Mouse (Mus musculus): ENCODE results near the gene Anapc10.
"Not testable (repeated sequence)": the region's sequence is repeated elsewhere in the genome, so short reads cannot be mapped to it uniquely, and the experiment has no call there.

Gene Anapc10

DNA sequence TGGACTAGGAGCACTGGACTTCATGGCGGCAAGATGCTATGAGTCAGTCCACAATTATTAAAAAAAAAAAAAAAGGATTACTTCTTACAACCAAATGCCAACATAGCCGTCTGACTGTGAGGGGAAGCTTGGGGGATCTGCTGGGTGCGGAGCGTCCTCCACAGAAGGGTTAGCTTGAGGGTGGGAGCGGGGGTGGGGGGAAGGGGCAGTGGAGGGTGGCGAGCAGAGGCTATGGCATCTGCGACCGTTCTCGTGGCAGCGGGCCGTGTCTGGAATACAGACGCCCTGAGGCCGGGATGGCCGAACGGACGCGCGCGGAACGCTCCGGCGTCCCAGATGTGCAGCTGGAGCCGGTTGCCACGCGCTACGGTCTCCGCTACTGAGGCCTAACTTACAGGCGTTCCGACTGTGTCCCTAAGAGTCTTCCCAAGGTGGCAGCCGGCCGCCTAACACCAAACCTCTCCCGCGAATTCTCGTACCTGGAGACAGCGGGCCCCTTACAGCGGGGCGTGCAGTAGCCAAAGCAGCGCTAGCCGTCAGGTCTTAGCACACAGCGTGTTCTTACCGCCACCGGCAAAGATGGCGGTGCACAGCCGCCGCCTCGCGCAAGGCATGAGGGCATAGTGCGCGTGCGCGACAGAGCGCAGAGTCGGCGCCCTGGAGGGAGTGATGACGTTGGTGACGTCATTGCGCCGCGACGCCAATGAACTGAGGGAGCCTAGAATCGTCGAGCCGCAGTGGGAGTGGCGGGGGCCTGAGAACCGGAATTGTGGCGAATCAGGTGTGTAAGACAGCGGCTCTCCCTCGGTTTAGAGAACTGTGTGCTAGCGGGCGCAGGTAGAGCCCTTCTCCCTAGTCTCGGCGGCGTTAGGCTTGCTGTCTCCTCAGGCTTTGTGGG, at the start of gene Anapc10, which contains the start of gene Abce1:
Gene Anapc10, plus strand, starts transcription at position 757 of the 898 bp plus-strand sequence.
Gene Abce1, minus strand, starts transcription at position 677 of the 898 bp plus-strand sequence.
- peak; percentile 100 for DNase-seq (ENCODE audit: low spot score)

DNA sequence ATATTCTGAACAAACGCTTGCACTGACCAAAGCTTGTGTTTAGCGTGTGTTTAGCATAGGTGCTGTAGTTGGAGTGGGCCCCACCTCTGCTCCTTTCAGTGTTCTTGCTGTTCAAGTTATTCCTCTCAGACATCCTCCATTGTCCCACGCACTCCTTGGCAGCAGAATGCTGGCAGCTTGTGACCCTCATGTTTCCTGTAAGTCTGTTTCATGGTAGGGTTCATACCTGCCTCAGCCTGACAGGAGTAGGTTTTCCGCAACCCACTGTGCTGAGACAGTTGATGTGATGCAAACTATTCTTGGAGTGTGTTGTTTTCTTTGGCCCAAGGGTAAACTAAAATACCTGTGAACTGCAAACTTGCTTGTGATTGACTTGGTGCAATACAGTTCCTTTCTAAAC, 35.2 kb upstream of the Anapc10 start:
- DNase-seq (ENCODE audit: low spot score), result no peak

DNA sequence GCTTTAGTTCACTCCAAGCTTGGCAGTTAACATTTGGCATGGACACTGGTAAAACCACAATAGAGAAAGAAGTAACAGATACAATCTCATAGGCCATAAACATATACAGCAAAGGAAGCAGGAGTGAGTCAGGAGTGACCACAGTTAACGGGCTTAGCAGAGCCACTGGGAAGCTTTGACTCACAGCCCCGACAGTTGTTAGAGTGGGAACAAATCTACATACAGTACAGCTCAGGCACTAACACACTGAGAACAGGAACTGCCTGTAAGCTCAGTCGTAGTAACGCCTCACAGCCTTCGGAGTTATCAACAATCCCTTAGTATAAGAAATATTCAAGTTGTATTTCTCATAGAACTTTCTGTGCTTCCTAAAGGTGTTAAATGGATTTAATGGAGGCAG, 32.6 kb upstream of the Anapc10 start:
- DNase-seq (ENCODE audit: low spot score), result no peak

DNA sequence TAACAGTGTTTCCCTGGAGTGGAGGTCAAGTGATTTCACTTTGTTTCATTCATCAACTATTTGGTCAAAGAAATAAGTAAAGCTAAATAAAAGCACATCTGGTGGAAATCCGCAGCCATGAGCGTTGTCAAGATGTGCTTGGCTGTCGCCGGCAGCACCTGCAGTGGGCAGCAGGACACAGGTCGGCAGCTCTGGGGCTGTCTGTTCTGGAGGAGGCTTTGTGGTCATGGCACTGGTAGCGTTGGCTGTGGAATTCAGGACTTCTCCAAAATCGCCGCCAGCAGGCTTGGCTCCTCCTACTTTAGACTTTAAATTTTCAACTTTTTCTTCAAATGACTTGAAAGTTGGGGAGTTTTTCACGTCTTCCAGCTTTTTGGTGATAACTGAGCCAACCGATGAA, 31.5 kb upstream of the Anapc10 start:
- DNase-seq (ENCODE audit: low spot score), result not testable (repeated sequence)

DNA sequence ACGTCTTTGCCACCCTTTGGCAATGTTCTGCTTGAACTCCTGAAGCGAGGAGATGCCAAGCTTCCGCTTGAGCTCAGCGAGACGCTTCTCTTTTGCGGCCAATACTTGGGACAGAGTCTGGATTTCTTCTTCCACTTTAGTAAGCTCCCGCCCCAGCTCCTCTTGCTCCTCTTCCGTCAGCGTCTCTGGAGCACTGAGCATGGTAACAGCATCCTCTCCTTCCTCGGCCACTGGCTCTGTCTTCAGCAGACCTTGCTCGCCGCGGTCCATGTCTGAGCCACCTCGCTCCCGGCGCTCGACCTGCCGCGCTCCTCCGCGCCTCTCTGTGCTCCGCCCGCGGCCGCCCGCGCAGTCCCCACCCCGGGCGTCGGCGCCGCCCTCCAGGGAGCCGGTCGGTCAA, 31.1 kb upstream of the Anapc10 start:
- DNase-seq (ENCODE audit: low spot score), result peak; percentile 29

DNA sequence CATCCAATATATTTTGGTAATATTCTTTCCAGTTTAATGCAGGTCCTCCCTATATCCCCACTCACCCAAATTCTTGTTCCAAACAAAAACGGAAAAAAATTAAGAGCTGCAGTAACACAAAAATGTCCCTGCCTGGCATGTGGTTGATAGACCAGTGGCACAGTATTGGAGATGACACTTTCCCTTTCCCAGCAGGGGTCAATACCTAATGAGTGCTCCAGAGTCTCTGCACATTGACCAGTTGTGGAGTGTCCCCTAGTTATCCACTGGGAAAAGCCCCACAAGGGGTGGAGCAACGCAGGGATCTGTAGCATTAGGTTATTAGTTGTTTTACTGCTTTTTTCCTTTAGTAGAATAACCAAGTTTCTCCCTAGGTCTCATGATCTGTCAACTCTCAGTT, 30.7 kb upstream of the Anapc10 start:
- no peak for DNase-seq (ENCODE audit: low spot score)

DNA sequence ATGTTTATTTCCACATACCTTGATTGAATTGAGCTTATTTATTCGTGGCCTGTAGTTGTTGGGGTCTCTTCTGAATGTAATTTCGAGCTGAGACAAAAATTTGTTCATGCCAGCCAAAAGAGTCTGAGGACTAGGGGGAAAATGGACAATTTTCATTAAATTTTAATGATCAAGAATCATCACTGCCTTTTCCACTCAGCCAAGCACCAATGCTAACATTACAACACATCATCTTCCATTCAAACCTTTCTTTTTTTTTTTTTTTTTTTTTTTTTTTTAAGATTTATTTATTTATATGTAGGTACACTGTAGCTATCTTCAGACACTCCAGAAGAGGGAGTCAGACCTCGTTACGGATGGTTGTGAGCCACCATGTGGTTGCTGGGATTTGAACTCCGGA, 25.7 kb upstream of the Anapc10 start:
- not testable (repeated sequence) for DNase-seq (ENCODE audit: low spot score)

DNA sequence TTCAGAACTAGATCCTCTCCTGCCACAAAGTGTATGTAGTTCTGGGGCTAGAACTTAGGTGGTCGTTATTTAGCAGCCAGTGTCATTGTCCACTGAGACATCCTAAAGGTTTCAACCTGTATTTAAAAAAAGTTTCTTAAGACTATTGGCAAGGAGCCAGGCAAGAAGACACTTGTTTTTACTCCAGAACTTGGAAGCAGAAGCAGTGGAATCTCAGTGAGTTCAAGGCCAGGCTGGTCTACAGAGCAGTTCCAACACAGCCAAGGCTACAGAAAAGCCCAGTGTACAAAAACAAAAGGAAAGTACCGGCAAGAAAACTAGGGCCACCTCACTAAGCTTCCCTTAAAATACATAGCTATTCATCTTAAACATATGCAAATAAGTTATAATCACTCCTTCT, 19.1 kb upstream of the Anapc10 start:
- DNase-seq (ENCODE audit: low spot score), result no peak

DNA sequence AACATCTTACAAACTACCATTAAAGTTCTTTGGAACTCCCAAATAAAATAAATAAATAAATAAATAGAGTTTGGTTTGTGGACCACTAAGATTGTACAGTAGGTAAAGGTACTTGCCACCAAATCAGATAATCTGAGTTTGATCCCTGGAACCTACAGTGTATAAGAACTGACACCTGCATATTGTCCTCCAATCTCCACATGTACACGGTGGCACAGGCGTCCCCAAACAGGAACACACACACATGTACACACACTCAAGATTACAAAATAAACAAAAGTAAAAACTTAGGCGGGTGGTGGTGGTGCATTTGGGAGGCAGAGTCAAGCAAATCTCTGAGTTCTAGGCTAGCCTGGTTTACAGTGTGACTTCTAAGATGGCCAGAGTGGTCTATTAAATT, 4.9 kb upstream of the Anapc10 start:
- DNase-seq (ENCODE audit: low spot score), result no peak

DNA sequence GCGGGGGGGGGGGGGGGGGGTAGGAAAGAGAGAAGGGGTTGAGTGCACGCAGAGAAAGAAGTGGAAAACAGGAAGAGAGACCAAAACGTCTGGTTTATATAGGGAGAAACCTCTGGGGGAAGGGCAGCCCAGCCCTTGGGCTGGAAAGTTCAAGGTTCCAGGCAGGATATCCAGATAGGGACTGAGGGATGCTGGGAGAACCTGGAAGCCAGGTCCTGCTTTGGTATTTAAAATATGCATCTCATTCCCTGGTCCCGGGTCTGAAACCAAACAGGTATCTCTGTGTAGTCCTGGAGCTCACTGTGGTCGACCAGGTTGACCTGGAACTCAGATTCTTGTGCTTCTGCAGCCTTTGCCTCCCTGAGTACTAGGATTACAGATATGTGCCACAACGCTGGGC, 1.1 kb downstream of the Anapc10 start:
- no peak for DNase-seq (ENCODE audit: low spot score)

DNA sequence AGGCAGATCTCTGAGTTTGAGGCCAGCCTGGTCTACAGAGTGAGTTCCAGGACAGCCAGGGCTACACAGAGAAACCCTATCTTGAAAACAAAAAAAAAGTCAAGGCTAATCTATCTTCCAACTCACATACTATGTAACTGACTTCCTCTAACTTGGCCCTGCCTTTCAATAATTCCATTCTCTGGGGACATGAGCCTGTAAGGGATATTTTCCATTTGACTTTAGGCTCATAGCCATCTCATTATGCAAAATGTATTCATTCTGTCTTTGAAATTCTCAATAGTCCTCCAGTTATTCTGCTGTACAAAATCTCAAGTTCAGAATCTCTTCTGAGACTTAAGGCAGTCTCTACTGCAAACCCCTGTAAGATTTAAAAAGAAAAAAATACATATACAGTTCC, 9.9 kb downstream of the Anapc10 start:
- no peak for DNase-seq (ENCODE audit: low spot score)

DNA sequence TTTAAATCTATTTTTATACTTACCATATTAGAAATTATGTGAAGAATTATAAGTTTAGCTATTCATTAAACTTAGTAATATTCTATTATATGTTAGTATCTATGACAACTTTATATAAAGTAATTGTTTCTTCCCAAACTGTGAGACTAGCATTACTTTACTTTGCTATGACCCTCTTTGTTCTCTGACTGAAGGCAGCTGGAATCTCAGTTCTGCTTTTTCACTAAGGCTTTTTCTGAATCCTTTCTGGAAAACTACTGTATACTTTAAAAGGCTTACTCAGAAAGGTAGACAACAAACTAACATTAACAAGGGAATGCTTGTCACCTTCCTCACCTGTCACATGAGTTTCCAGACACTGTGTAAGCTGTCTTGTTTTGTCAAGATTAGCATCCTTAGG, 11.7 kb downstream of the Anapc10 start:
- no peak for DNase-seq (ENCODE audit: low spot score)

DNA sequence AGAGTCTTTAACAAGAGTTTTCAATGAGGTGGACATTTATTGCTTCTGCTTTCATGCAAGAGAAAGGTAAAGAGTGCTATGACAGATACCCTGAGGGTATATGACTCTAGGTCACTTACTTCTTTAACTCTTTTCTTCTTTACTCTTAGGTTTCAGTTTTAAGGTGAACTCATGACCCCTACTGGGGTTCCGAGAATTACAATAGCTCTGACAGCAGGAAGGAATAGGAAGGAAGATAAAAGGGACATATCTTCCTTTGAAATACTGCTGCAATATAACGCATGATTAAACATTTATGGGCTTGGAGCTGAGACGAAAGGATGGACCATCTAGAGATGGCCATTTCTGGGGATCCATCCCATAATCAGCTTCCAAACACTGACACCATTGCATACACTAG, 13.0 kb downstream of the Anapc10 start:
- DNase-seq (ENCODE audit: low spot score), result no peak

DNA sequence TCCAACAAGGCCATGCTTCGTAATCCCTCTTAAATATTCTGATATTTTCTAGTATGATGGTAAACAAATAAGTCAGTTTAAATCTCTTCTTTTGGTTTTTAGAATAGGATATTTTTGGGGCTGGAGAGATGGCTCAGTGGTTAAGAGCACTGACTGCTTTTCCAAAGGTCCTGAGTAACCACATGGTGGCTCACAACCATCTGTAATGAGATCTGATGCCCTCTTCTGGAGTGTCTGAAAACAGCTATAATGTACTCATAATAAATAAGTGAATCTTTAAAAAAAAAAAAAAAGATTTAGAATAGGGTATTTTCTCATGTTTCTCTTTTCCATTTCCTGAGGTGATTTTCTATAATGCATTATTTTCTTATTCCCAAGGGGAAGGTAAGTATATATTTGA, 16.3 kb downstream of the Anapc10 start:
- DNase-seq (ENCODE audit: low spot score), result no peak

DNA sequence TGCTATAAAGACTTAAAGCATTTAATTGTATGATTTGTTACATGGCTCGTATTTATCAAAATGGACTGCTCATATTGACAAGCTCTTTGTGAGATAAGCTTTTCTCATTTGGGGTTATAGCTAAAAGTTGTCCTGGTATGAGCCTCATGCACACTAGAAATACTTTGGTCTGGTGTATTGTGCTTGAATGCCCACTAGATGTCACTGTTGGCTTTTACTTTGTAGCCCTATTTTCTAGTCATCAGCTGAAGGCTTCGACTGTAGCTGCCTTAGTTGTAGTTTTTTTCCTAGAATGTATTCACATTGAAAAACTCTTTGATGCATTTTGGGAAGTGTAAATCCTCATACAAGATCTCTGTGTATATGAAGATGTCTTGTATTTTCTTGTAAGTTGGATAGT, 22.7 kb downstream of the Anapc10 start:
- peak; percentile 58 for DNase-seq (ENCODE audit: low spot score)

DNA sequence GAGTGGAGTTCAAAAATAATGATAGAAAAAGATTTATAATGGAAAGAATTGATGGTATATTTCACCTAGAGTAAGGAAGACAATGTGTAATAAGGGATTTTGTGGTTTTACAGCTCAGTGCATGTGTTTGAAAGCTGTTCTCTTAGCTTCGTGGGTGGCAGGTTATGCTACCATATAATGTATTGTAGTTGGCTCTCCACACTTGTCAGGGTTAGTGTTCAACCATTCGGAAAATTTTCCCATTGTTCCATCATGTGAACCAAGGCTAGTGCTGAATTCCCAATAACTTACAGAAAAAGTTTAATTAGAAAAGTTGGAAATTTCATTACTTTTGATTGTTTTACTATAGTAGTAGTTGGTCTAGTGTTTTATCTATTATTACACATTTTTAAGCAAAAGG, 36.6 kb downstream of the Anapc10 start:
- DNase-seq (ENCODE audit: low spot score), result no peak

DNA sequence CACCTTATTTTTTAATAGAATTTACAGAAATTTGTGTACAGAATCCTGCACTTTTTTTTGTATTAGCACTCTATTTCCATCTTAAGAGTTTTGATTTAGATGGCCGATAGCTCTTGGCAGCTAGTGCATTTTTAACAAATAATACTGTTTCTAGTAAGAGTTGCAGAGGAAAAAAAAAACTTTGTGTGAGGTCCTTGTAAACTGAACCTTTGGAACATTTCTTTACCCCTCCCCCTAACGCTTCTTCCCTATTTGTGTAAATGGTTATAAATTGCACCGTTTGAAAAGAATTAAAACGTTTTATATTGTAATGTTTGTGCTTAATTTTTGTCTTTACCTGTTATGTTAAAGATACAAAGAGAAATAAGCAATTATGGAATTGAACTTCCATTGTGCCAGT, 37.0 kb downstream of the Anapc10 start:
- DNase-seq (ENCODE audit: low spot score), result no peak

DNA sequence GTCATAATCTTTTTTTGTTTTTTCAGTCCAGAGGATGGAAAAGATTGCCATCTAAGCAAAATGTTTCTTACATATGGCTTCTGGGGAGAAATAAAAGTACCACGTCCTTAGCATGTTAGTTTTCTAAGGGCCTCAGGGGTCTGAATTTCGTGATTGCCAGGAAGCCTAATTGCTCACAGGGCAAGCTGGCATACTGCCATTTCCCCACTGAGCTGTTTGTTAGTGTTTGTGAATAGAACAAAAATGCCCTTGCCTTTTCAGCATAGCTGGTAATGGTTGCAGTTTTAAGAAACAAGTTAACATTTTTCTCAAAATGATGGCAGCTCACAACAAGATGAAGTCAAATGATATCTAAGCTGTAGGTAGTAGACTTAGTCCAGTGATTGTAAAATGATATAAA, 38.7 kb downstream of the Anapc10 start:
- no peak for DNase-seq (ENCODE audit: low spot score)

DNA sequence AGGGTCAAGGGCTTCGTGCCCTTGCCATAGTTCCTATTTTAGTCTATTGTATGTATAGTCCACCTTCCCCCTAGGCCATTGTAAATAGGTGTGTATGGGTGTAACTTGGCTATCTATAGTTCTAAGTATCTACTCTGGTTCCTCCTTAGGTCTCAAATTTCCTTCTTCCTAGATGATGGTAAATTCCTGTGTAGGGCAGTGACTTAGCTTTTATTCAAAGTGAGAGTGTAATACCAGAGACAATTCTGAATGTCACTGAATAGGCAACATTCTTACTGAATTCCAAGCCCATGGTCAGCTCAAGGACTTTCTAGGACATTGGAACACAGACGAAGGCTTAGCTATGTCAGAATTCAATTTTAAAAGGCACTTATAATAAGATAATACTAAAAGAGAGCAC, 83.3 kb downstream of the Anapc10 start:
- DNase-seq (ENCODE audit: low spot score), result not testable (repeated sequence)

DNA sequence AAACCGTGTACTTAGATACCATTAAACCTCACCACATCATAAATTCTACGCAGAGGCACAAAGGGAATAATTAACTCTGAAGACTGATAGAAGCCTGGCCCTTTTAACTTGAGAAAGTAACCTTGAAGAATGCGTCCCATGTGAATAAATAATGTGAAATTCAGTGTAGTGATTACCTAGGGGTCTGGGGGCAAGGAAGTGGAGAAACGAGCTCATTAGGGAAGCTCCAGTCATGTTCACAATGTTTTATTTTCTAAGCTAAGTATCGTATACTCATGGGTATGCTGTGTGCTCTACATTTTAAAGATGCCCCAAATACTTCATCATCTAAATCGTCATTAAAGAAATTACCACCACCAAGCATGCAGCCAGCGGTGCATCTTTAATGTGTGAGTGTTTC, 85.1 kb downstream of the Anapc10 start:
- DNase-seq (ENCODE audit: low spot score), result no peak

DNA sequence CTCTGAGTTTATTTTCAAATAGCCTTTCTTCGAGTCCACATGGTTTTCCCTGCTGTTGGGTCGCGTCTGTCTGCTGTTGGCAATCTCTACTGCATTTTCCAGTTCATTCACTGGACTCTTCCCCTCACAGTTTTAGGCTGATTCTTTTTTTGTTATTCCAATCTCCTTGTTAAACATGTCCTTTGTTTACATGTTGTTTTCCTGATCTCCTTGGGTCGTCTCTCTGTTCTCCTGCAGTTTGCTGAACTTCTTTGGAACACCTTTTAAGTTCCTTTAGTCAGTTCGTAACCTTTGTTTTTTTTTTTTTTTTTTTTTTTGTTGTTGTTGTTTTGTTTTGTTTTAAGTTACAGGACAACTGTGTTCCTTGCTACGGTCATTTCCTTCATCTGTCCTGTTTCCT, 92.9 kb downstream of the Anapc10 start:
- no peak for DNase-seq (ENCODE audit: low spot score)

DNA sequence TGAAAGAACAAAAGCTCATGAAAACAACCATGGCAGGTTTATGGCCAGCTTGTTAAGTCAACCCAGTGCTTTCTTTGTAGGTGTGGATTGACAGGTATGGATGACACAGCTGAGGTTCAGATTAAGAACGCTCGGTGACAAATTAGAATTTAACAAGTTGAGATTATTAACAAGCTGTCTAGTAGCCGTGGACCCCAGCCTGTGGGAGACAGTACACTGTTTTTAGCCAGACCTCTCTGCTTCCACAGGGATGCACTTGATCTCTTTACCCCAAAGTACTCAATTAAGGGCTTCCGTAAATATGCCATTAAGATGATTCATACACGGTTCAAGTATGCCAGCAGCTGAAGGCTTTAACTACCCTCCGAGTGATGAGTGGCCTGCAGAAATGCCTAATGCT, 95.4 kb downstream of the Anapc10 start:
- DNase-seq (ENCODE audit: low spot score), result no peak

DNA sequence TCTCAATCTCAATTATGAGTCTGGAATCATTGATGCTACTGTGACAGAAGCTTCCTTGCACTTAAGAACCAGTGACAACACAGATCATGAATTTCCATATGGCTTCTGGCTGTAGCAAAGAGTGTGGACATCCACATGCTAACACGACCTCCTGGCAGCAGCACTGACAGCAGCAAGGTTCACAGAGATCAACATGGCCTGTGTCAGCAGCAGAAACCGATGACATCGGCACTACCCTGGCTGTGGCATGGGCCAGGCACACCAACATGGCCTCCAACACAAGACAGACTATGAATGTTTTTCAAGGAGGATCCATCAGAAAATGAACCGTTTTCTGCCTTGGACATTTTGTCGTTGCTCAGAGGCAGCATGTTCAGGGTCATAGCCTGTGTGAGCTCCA, 114.9 kb downstream of the Anapc10 start:
- no peak for DNase-seq (ENCODE audit: low spot score)
